Mouse (Mus musculus) olfactory bulb, adult 2 months (tissue): ENCODE results near the gene Ttc13. TPM values are rescaled to one million over a fixed set of nuclear protein-coding genes. Genes with fewer than 3 reads are reported as not detected.

Source experiments
- H3K27ac ChIP-seq: fragments of 200-500 bp; 2 replicates; pipeline ENCODE4 v1.5.1; 2012; ENCODE audit warnings: low read depth, low read length; ENCODE audit not compliant: insufficient read depth
- H3K4me1 ChIP-seq: fragments of 200-500 bp; 2 replicates; pipeline ENCODE4 v1.6.1; 2012; ENCODE audit warnings: low read length; ENCODE audit not compliant: control insufficient read depth, insufficient read depth
- H3K4me3 ChIP-seq: fragments of 200-500 bp; 2 replicates; pipeline ENCODE4 v1.5.1; 2012; ENCODE audit warnings: mild to moderate bottlenecking, low read depth, low read length, moderate library complexity; ENCODE audit not compliant: insufficient read depth
- CTCF ChIP-seq: fragments of 200-500 bp; IDR thresholded peaks from 2 replicates; pipeline ENCODE4 v1.5.1; 2012; ENCODE audit warnings: low read depth, mild to moderate bottlenecking, low read length, moderate library complexity; ENCODE audit not compliant: insufficient read depth
- POLR2A ChIP-seq: fragments of 200-500 bp; IDR thresholded peaks from 2 replicates; pipeline ENCODE4 v1.6.1; 2012; ENCODE audit warnings: mild to moderate bottlenecking, low read depth, low read length, moderate library complexity; ENCODE audit not compliant: insufficient read depth
- WGBS: fragments of 180-500 bp; shearing (Covaris S2); methylation state at CpG from one replicate; pipeline ENCODE4 v1.1.7; 2018; 5-methylcytosine and 5-hydroxymethylcytosine counted together
- polyA plus RNA-seq: library from polyadenylated mRNA; stranded (reverse); fragments of >200 nt; gene quantifications from 2 replicates; pipeline ENCODE4 v1.2.4, GENCODE M21; 2012; ENCODE audit warnings: low replicate concordance; ENCODE audit not compliant: missing spikeins, insufficient read depth, insufficient read length

Gene Ttc13
- polyA plus RNA-seq, 1 experiment, result not detected

- Histone ChIP-seq H3K4me3 (no peak overlapping the region), H3K4me1 (no peaks in the 10 kb centered on the region), H3K27ac (no peak overlapping the region)
- TF ChIP-seq CTCF, result no peak
- no peak for TF ChIP-seq POLR2A
- WGBS, result 92% methylated on average over 13 of the region's 13 CpGs
Measured at GRCm38 (mm10) chr8:124688899-124689298, 32.9 kb downstream of the Ttc13 start.

DNA sequence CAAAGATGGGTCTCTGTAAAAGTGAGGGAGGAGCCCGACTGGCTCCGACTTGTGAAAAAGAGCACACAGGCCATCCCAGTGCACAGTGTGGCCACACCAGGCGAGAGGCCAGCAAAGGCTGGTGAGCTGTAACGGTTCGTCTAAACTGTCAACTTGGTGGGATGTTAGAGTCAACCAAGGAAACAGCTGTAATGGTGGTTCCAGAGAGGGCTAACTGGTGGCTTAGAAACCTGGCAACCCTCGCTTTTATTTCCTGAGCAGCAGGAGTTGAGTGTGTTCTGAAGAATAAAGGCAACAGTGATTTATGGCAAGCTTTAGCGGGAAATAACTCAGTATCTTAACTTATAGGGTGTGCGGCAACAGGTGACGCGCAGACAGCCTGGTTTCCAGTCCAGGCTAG, 39.6 kb downstream of the Ttc13 start:
- Histone ChIP-seq H3K4me3 (no peak overlapping the region), H3K4me1 (peaks cover 2% of the 10 kb centered on the region), H3K27ac (no peak overlapping the region)
- 94% methylated on average over 10 of the region's 10 CpGs for WGBS
- TF ChIP-seq POLR2A, result no peak
- TF ChIP-seq CTCF, result no peak

- WGBS, result 74% methylated on average over 10 of the region's 10 CpGs
- no peak for TF ChIP-seq POLR2A
- TF ChIP-seq CTCF, result no peak
- Histone ChIP-seq H3K4me3 (no peak overlapping the region), H3K4me1 (peaks cover 7% of the 10 kb centered on the region), H3K27ac (no peak overlapping the region)
Measured at GRCm38 (mm10) chr8:124681792-124682157, 40.0 kb downstream of the Ttc13 start.

- peaks cover 10% of the 10 kb centered on the region for H3K4me1 ChIP-seq
- 82% methylated on average over 10 of the region's 10 CpGs for WGBS
- H3K27ac ChIP-seq, result no peak overlapping the region
- TF ChIP-seq POLR2A (no peak), CTCF (no peak)
- H3K4me3 ChIP-seq, result no peak overlapping the region
Measured at GRCm38 (mm10) chr8:124681077-124681791, 40.5 kb downstream of the Ttc13 start.

- Histone ChIP-seq H3K4me3 (no peak overlapping the region), H3K27ac (no peak overlapping the region), H3K4me1 (peaks cover 10% of the 10 kb centered on the region)
- TF ChIP-seq CTCF (no peak), POLR2A (no peak)
- WGBS, result 89% methylated on average over 13 of the region's 13 CpGs
Measured at GRCm38 (mm10) chr8:124678246-124678645, 43.5 kb downstream of the Ttc13 start.

DNA sequence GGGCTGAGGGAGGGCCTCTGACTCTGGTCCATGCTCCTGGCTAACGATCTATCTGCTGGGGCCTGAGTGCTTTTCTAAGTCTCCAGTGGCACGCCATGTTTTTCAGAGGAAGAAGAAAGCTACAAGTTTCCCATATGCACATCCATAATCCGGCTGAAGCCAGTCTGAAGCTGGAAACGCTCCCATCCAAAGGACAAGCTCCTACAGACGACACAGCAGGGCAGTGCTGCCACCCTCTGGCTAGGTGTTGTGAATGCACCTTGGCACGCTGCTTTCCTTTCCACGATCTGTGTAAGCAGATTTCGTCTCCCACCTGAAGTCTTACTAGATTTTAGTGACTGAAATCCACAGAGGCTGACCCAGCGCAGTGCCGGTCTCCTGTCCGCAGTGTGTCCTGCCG, 44.3 kb downstream of the Ttc13 start:
- Histone ChIP-seq H3K4me1 (peaks cover 10% of the 10 kb centered on the region), H3K4me3 (no peak overlapping the region), H3K27ac (no peak overlapping the region)
- WGBS, result 36% methylated on average over 12 of the region's 12 CpGs
- peak; percentile 94 for TF ChIP-seq CTCF
- no peak for TF ChIP-seq POLR2A

DNA sequence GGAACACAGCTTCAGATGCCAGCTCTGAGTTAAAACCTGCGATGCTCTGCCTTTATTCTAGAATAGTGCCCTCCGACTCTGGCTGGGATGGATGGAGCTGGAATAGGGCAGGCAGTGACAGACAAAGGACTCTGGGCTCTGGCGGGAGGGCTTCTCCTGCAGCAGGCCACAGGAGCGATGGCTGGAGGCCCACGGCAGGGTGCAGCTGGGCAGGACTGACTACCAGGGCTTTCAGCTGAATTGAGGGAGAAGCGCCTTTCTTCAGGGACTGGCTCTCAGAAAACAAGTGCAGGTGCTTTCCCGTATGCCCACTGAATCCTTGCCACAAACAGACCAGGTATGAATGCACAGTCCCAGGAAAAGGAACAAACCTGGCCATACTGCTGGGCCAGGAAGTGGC, 44.7 kb downstream of the Ttc13 start:
- Histone ChIP-seq H3K27ac (no peak overlapping the region), H3K4me1 (peaks cover 10% of the 10 kb centered on the region), H3K4me3 (no peak overlapping the region)
- TF ChIP-seq CTCF (no peak), POLR2A (no peak)
- WGBS, result 42% methylated on average over 7 of the region's 7 CpGs

DNA sequence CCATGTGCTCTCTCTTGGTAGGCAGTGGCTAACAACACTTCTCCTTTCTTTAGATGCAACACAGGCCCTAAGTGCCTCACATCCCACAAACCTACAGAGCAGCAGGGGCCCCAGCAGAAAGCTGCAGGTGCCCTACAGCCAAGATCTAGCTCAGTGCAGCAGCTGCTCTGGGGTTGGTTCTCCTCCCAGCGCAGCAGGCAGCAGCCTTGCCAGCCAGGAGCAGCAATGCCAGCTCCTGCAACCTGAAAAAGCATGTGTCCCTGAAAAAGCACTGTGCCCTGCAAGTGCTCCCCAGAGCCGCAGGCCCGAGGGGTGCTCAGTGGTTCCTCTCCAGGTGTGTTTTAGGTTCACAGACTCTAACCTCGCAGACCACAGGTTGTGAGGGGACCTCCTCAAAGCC, 45.1 kb downstream of the Ttc13 start:
- 63% methylated on average over 4 of the region's 4 CpGs for WGBS
- no peak overlapping the region for H3K27ac ChIP-seq
- TF ChIP-seq POLR2A (no peak), CTCF (no peak)
- H3K4me1 ChIP-seq, result peaks cover 10% of the 10 kb centered on the region
- H3K4me3 ChIP-seq, result no peak overlapping the region

GRCm38 (mm10) chr8:124672345-124672744, 49.4 kb downstream of the Ttc13 start:
- H3K4me3 ChIP-seq, result no peak overlapping the region
- TF ChIP-seq POLR2A (no peak), CTCF (no peak)
- 98% methylated on average over 2 of the region's 2 CpGs for WGBS
- H3K4me1 ChIP-seq, result peaks cover 15% of the 10 kb centered on the region
- no peak overlapping the region for H3K27ac ChIP-seq
